25 mouse cellular contexts compared by ENCODE assay signal in genomic region chr5:92149330-92149982, GRCm38 (mm10). TPM values are rescaled to one million over a fixed set of nuclear protein-coding genes. Genes with fewer than 3 reads are reported as not detected.
DNase-seq lines count a peak whose midpoint lies in the region; ATAC-seq and TF ChIP-seq lines count a peak whose summit lies in the region.
"Had no signal": no experiment of that assay in that cellular context is flagged by ENCODE, and none has a peak within 500 bp of the region (broad histone marks: within the 10 kb centered on the region; RNA-seq: fewer than 3 reads in every experiment).

No protein-coding gene starts in this region.

- no peak for TF ChIP-seq POLR2A in bone marrow macrophage, adult 2 months (IDR thresholded peaks at IDR 0.05; ENCODE audit: borderline replicate concordance, low read depth, low read length)

- H3K27ac ChIP-seq in bone marrow macrophage, adult 2 months (ENCODE audit: insufficient read depth, low read depth, low read length), result peak overlapping the region; percentile 26
- H3K27ac ChIP-seq in liver, embryonic 11.5 days (ENCODE audit: low read depth, low read length), result peak overlapping the region; percentile 38; the same call in 1 of the 2 replicates
- H3K27ac ChIP-seq in kidney, embryonic 14.5 days (ENCODE audit: low read depth, low read length), result no peak overlapping the region
- H3K27ac ChIP-seq: forebrain, embryonic 12.5 days; heart, adult 2 months; hindbrain, embryonic 13.5 days; layer of hippocampus, adult 2 months; left cerebral cortex, adult 2 months; neural tube, embryonic 12.5 days had no signal

- H3K27me3 ChIP-seq in liver, embryonic 11.5 days (replicated peaks; ENCODE audit: control insufficient read depth, insufficient read depth, low read length), result no peaks in the 10 kb centered on the region
- no peaks in the 10 kb centered on the region for H3K27me3 ChIP-seq in kidney, embryonic 14.5 days (ENCODE audit: control insufficient read depth, insufficient read depth, low read length)
- H3K27me3 ChIP-seq: forebrain, embryonic 12.5 days; hindbrain, embryonic 13.5 days; neural tube, embryonic 12.5 days; Patski had no signal

- no peaks in the 10 kb centered on the region for H3K9me3 ChIP-seq in liver, embryonic 11.5 days (ENCODE audit: control insufficient read depth, low read length)
- no peaks in the 10 kb centered on the region for H3K9me3 ChIP-seq in kidney, embryonic 14.5 days (ENCODE audit: control insufficient read depth, low read length)
- H3K9me3 ChIP-seq: forebrain, embryonic 12.5 days; hindbrain, embryonic 13.5 days; neural tube, embryonic 12.5 days had no signal

- TF ChIP-seq CTCF in bone marrow macrophage, adult 2 months (IDR thresholded peaks at IDR 0.05; ENCODE audit: low read depth, low read length), result no peak

- DNase-seq in 416B (ENCODE audit: low read depth), result peak; percentile 66
- DNase-seq in liver, embryonic 11.5 days (ENCODE audit: low spot score), result no peak
- DNase-seq in gastrocnemius, postnatal 10 days, result no peak
- no peak for DNase-seq in spleen, adult 18-20 months
- DNase-seq: adrenal gland, adult 8-10 months; cerebellum, adult 9-11 months; heart, adult 2 months; heart, postnatal 14 days; kidney, adult 2 months; kidney, postnatal 14 days; left cerebral cortex, postnatal 4 days; lung, adult 18-20 months; lung, postnatal 14 days; thymus, postnatal 14 days had no signal

- H3K4me2 ChIP-seq in liver, embryonic 11.5 days, result peak overlapping the region; percentile 24; the same call in 1 of the 2 replicates
- no peak overlapping the region for H3K4me2 ChIP-seq in kidney, embryonic 14.5 days (replicated peaks; ENCODE audit: low read depth, low read length)
- H3K4me2 ChIP-seq: forebrain, embryonic 12.5 days; hindbrain, embryonic 13.5 days; midbrain, embryonic 11.5 days; neural tube, embryonic 12.5 days had no signal

- H3K4me3 ChIP-seq in bone marrow macrophage, adult 2 months (ENCODE audit: insufficient read depth, low read length), result no peak overlapping the region
- no peak overlapping the region for H3K4me3 ChIP-seq in liver, embryonic 11.5 days (ENCODE audit: low read depth, low read length)
- H3K4me3 ChIP-seq in kidney, embryonic 14.5 days (ENCODE audit: low read length), result no peak overlapping the region
- H3K4me3 ChIP-seq: forebrain, embryonic 12.5 days; heart, adult 2 months; hindbrain, embryonic 13.5 days; layer of hippocampus, adult 2 months; left cerebral cortex, adult 2 months; neural tube, embryonic 12.5 days had no signal

- 0 out of 2 replicates have a peak overlapping the region, but pooled peaks have one; percentile 1 for H3K9ac ChIP-seq in liver, embryonic 11.5 days (ENCODE audit: low read depth, low read length)
- no peak overlapping the region for H3K9ac ChIP-seq in kidney, embryonic 14.5 days (ENCODE audit: low read depth, low read length)
- H3K9ac ChIP-seq: forebrain, embryonic 12.5 days; hindbrain, embryonic 13.5 days; neural tube, embryonic 12.5 days had no signal

- peak; percentile 68 for ATAC-seq in liver, embryonic 11.5 days (replicated peaks; ENCODE audit: low FRiP score)
- peak; percentile 56; the same call in 1 of the 2 replicates for ATAC-seq in megakaryocyte, adult 5-6 weeks (ENCODE audit: poor library complexity, severe bottlenecking)
- ATAC-seq in kidney, embryonic 14.5 days (ENCODE audit: low FRiP score, low TSS enrichment), result no peak
- ATAC-seq: inflammation-experienced regulatory T-cells, adult 6 months; Patski had no signal

- WGBS in liver, embryonic 11.5 days, result 68% methylated on average over 5 of the region's 5 CpGs
- 86% methylated on average over 5 of the region's 5 CpGs for WGBS in kidney, embryonic 14.5 days

- no peaks in the 10 kb centered on the region; the same call in 1 of the 2 replicates for H3K36me3 ChIP-seq in liver, embryonic 11.5 days (ENCODE audit: control insufficient read depth, insufficient read depth, low read length)
- H3K36me3 ChIP-seq in kidney, embryonic 14.5 days (ENCODE audit: control insufficient read depth, insufficient read depth, low read length), result peaks cover 11% of the 10 kb centered on the region

- peaks cover 27% of the 10 kb centered on the region for H3K4me1 ChIP-seq in bone marrow macrophage, adult 2 months (ENCODE audit: control insufficient read depth, insufficient read depth, low read length)
- H3K4me1 ChIP-seq in liver, embryonic 11.5 days (replicated peaks; ENCODE audit: control insufficient read depth, insufficient read depth, low read length), result peaks cover 10% of the 10 kb centered on the region; the same call in 1 of the 2 replicates
- H3K4me1 ChIP-seq in kidney, embryonic 14.5 days (ENCODE audit: control insufficient read depth, insufficient read depth, low read length), result no peaks in the 10 kb centered on the region
- H3K4me1 ChIP-seq: forebrain, embryonic 12.5 days; hindbrain, embryonic 13.5 days; neural tube, embryonic 12.5 days had no signal

RNA-seq across cellular contexts. Expression of gene Uso1, which starts 11.7 kb away (rescaled TPM):
- polyA plus RNA-seq in bone marrow macrophage, adult 2 months (2012; ENCODE audit: insufficient read depth, insufficient read length, missing spikeins), result 44.4 and 47.3 TPM in 2 replicates
- polyA plus RNA-seq in liver, embryonic 11.5 days (2014; fragmentation: Nextera tagmentation; extraction: Ambion mirVana), result 24.1 and 26.9 TPM in 2 replicates
- 55.8 and 56.5 TPM in 2 replicates for total RNA-seq in megakaryocyte, adult 5-6 weeks (2015)
- total RNA-seq in megakaryocyte, adult 5-6 weeks (2017), result 20.9 and 29.7 TPM in 2 replicates
- total RNA-seq in gastrocnemius, postnatal 10 days (2021), result 10 to 100 TPM; 63.0 to 68.2 TPM
- 29.0 and 33.4 TPM in 2 replicates for polyA plus RNA-seq in kidney, embryonic 14.5 days (2014; fragmentation: Nextera tagmentation; extraction: Ambion mirVana)
